Comparison of ENCODE assay signal across 12 mouse cellular contexts in the genomic region with DNA sequence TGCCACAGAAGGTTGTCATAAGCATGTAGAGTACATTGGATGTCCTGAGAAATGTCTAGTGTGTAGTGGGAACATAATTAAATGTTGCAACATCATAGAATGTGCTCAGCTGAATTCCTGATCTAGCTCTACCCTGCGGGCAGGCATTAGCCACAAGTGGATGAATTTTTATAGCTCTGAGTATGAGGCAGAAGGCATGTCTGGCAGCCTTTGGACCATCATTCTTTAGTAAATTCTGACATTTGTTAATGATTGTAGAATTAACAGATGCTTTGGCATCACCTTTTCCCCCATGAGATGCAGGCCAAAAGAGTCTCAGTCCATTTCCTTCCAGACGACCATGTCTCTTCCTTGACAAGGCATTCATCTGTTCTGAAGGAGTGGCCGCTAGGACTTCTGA.
"Had no signal": no experiment of that assay in that cellular context is flagged by ENCODE, and none has a peak within 500 bp of the region (broad histone marks: within the 10 kb centered on the region; RNA-seq: fewer than 3 reads in every experiment).

No protein-coding gene starts in this region.

- H3K27ac ChIP-seq: intestine, embryonic 15.5 days; kidney, postnatal 0 days; liver, embryonic 13.5 days; midbrain, embryonic 12.5 days; stomach, postnatal 0 days had no signal

- H3K4me2 ChIP-seq: intestine, embryonic 15.5 days; liver, embryonic 13.5 days; midbrain, embryonic 12.5 days had no signal

- H3K4me3 ChIP-seq: intestine, embryonic 15.5 days; liver, embryonic 13.5 days; midbrain, embryonic 12.5 days had no signal

- DNase-seq: liver, embryonic 13.5 days; lung, adult 2 months; lung, postnatal 14 days; lung, postnatal 4 days; thymus, adult 2 months; thymus, postnatal 14 days; thymus, postnatal 4 days had no signal

- H3K27me3 ChIP-seq: intestine, embryonic 15.5 days; liver, embryonic 13.5 days; midbrain, embryonic 12.5 days had no signal

- H3K9me3 ChIP-seq: intestine, embryonic 15.5 days; liver, embryonic 13.5 days; midbrain, embryonic 12.5 days had no signal

- H3K9ac ChIP-seq: intestine, embryonic 15.5 days; liver, embryonic 13.5 days; midbrain, embryonic 12.5 days had no signal

- H3K36me3 ChIP-seq: intestine, embryonic 15.5 days; liver, embryonic 13.5 days; midbrain, embryonic 12.5 days had no signal

- H3K4me1 ChIP-seq: intestine, embryonic 15.5 days; liver, embryonic 13.5 days had no signal

- ATAC-seq: intestine, embryonic 15.5 days; midbrain, embryonic 16.5 days had no signal
